ENCODE assay signal across 8 mouse cellular contexts in the genomic region with DNA sequence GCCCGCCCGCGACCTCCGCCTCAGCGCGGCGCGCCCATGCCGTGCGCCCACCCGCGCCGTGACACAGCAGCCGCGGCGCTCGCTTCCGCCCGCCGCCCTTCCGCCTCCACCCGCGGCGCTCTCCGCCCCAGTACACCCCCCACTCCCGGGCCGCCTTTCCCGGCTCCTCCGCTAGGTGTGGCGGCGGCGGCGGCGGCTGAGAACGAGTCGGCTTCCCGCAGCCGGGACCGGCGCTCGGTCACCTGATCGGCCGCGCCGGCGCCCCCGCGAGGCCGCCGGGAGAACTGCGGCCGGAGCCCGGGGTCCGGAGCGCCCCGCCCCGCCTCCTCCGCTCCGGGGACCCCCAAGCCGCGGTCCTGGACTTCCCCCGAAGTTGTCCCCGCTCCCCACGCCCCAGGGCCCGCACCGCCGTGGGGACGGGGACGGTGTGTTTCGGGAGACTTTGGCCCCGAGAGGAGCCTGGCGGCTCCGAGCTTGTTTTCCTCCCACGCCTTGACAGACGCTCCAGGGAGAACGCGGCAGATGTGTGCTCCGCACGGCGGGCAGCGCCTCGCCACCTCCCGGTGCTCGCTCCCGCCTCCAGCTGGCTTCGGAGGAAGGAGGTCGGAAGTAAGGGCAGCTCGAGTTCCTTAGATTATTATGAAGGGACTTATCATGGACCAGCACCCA. TPM values are rescaled to one million over a fixed set of nuclear protein-coding genes. Genes with fewer than 3 reads are reported as not detected.
DNase-seq lines count a peak whose midpoint lies in the region; ATAC-seq lines count a peak whose summit lies in the region.

A gene (minus strand): TSS at position 338 of the 669 bp plus-strand sequence.

- H3K4me3 ChIP-seq in hindbrain, embryonic 15.5 days: peak within 1 kb of the TSS; percentile 95

- H3K9ac ChIP-seq in hindbrain, embryonic 15.5 days: peak within 1 kb of the TSS; percentile 99

- H3K36me3 ChIP-seq in hindbrain, embryonic 15.5 days: no peaks in the 10 kb centered on the region

- under 1% methylated on average over 65 of the region's 88 CpGs for WGBS in hindbrain, embryonic 15.5 days

- peak; percentile 96 for ATAC-seq in hindbrain, embryonic 15.5 days (ENCODE audit: low FRiP score, low read depth)

- DNase-seq in ZHBTc4 (ENCODE audit: low read depth, low spot score): peak; percentile 89
- DNase-seq in cerebellum, postnatal 4 days (ENCODE audit: low spot score in 2 of 2): peak; percentile 73 to 94
- DNase-seq in gastrocnemius, adult 18-20 months (ENCODE audit: low spot score): peak; percentile 89
- DNase-seq in left cerebral cortex, adult 11 months (ENCODE audit: low spot score): peak; percentile 78
- DNase-seq in lung, postnatal 36 days: peak; percentile 90
- DNase-seq in right cerebral cortex, adult 18-20 months: peak; percentile 90
- peak; percentile 65 for DNase-seq in urinary bladder, postnatal 10 days (ENCODE audit: low spot score)

- no peaks in the 10 kb centered on the region for H3K27me3 ChIP-seq in hindbrain, embryonic 15.5 days

- no peaks in the 10 kb centered on the region for H3K9me3 ChIP-seq in hindbrain, embryonic 15.5 days

- H3K4me1 ChIP-seq in hindbrain, embryonic 15.5 days (replicated peaks): peaks cover 16% of the 10 kb centered on the region

- H3K27ac ChIP-seq in hindbrain, embryonic 15.5 days (replicated peaks): peak within 1 kb of the TSS; percentile 98

- peak within 1 kb of the TSS; percentile 72 for H3K4me2 ChIP-seq in hindbrain, embryonic 15.5 days

RNA-seq across cellular contexts. Expression of the gene that starts here (rescaled TPM):
- total RNA-seq in gastrocnemius, adult 18-20 months (2021): 10 to 100 TPM; 39.8 to 45.3 TPM
- 101 and 104 TPM in 2 replicates for polyA plus RNA-seq in hindbrain, embryonic 15.5 days (2015; fragmentation: Nextera tagmentation; extraction: Ambion mirVana)

Comparison
In these comparisons a context has a peak if more than half of its experiments do, and no peak if none do; other contexts are left out.
1. Peak in every context shown above with its lines: DNase-seq, ATAC-seq, H3K4me3 ChIP-seq and H3K27ac ChIP-seq.